Mouse (Mus musculus): ENCODE measurements around the gene Nkx1-2. TPM values are rescaled to one million over a fixed set of nuclear protein-coding genes. Genes with fewer than 3 reads are reported as not detected.

Gene Nkx1-2
- 0.05 and 0.07 TPM in 2 replicates for polyA plus RNA-seq (2015; fragmentation: Nextera tagmentation; extraction: Ambion mirVana)

DNA sequence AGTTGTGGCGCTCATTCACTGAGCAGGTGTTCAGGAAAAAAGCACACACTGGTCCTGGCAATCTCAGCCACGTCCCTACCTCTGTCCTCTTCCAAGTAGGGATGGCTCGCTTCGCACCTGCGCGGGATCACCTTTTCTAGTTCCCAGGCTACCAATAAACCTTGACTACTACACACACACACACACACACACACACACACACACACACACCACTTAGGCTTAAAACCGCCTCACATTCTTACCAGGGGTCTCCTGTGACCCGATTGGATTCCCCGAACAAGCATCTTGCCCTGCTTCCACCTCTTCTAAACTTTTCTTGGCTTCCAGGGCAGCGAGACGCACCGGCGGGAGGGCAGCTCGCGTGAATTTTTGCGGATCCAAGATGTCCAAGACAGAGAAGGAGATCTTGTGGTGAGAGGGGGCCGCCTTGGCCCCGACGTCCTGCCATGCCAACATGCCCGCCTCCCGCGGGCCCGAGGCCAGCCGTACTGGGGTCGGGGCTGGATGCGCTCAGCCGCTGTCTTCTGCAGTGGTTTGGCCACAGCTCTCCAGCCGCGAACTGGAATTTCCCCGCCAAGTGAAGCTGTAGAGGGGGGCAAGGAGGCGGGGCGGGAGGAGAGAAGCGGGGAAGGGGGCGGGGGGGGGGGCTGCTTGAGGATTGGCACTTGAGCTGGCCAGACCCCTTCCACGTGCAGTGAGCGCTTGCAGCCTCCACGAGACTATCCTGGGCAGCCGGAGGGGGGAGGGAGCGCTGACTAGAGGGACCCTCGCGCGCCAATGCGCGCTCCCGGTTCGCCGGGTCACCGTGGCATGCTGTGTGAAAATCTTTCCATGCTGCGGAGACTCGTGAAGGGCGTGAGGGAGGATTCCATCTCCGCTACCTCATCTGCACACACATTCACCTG lies at the start of gene Nkx1-2:
TSS of gene Nkx1-2 (minus strand) at position 567 of the 905 bp plus-strand sequence.
- 0 out of 2 replicates have a peak within 1 kb of the TSS, but pooled peaks have one; percentile 4 for H3K9ac ChIP-seq (ENCODE audit: low read depth, low read length)
- no peak for ATAC-seq (replicated peaks; ENCODE audit: low FRiP score, low read depth)

DNA sequence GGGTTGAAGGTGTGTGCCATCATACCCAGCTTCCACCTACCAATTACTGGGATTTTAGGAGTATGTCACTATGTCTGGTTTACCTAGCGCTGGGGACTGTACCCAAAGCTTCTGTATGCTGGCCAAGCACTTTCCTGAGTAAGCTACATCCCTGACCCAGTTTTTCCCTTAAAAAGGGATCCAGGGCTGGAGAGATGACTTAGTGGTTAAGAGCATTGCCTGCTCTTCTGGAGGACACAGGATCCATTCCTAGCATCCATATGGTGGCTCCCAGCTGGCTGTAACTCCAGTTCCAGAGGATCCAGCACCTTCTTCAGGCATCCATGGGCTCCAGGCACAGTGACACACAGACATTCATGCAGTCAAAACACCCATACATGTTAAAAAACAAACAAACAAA lies 47.1 kb upstream of the Nkx1-2 start:
- DNase-seq (ENCODE audit: low spot score) = no peak
- Histone ChIP-seq H3K4me1 (replicated peaks; ENCODE audit: insufficient read depth, low read length) (no peaks in the 10 kb centered on the region), H3K9me3 (replicated peaks; ENCODE audit: low read length) (no peaks in the 10 kb centered on the region), H3K36me3 (ENCODE audit: insufficient read depth, low read length) (no peaks in the 10 kb centered on the region), H3K9ac (ENCODE audit: low read depth, low read length) (no peak overlapping the region), H3K27me3 (ENCODE audit: insufficient read depth, low read length) (no peaks in the 10 kb centered on the region), H3K4me3 (replicated peaks; ENCODE audit: low read depth, low read length) (no peak overlapping the region), H3K27ac (no peak overlapping the region), H3K4me2 (ENCODE audit: low read length) (no peak overlapping the region)
- ATAC-seq (replicated peaks; ENCODE audit: low FRiP score, low read depth) = no peak
- TF ChIP-seq CTCF (IDR thresholded peaks at IDR 0.05; ENCODE audit: low read depth) = no peak
- 95% methylated on average over 1 of the region's 1 CpGs for WGBS

More for the DNA sequence above, at the start of gene Nkx1-2:
- TF ChIP-seq CTCF (IDR thresholded peaks at IDR 0.05; ENCODE audit: low read depth) = no peak
- under 1% methylated on average over 48 of the region's 52 CpGs for WGBS
- peaks cover 70% of the 10 kb centered on the region for H3K27me3 ChIP-seq (ENCODE audit: insufficient read depth, low read length)
- H3K4me2 ChIP-seq (ENCODE audit: low read length) = peak within 1 kb of the TSS; percentile 61
- H3K9me3 ChIP-seq (replicated peaks; ENCODE audit: low read length) = no peaks in the 10 kb centered on the region
- no peak for DNase-seq (ENCODE audit: low spot score)
- H3K36me3 ChIP-seq (ENCODE audit: insufficient read depth, low read length) = no peaks in the 10 kb centered on the region
- H3K27ac ChIP-seq = no peak within 1 kb of the TSS
- peak within 1 kb of the TSS; percentile 32 for H3K4me3 ChIP-seq (replicated peaks; ENCODE audit: low read depth, low read length)
- H3K4me1 ChIP-seq (replicated peaks; ENCODE audit: insufficient read depth, low read length) = peaks cover 12% of the 10 kb centered on the region; the same call in 1 of the 2 replicates

DNA sequence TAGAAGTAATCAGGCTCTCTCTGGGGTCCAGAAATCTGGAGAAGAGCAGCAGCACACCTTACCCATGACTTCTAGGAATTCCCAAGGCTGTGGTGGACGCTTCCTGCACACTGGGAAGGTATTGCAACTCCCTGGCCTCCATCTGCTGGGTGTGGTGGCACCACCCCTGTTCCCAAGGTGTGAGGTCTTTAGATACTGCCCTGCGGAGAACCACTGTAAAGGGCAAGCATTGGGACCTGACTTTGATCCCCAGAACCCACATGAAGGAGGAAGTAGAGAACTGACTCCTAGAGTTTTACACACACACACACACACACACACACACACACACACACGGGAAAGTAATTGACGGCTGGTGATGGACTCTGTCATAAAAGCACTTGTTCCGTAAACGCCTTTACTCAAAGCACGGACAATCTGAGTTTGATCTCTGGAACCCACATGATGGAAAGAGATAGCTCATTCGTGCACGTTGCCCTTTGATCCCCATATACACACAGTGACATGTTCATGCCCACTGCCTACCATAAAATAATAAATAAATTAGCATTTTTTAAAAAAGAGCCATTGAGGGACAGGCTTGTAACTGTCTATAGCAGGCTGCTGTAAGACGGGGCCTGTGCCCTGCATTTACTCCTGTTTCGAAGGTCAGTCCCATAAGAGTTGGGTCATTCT lies 45.3 kb upstream of the Nkx1-2 start:
- 64% methylated on average over 11 of the region's 11 CpGs for WGBS
- no peak overlapping the region for H3K27ac ChIP-seq
- no peak for TF ChIP-seq CTCF (IDR thresholded peaks at IDR 0.05; ENCODE audit: low read depth)
- DNase-seq (ENCODE audit: low spot score) (no peak), ATAC-seq (replicated peaks; ENCODE audit: low FRiP score, low read depth) (no peak)
- H3K4me1 ChIP-seq (replicated peaks; ENCODE audit: insufficient read depth, low read length) = 0 out of 2 replicates have a peak, but pooled peaks cover 3% of the 10 kb centered on the region
- no peak overlapping the region for H3K9ac ChIP-seq (ENCODE audit: low read depth, low read length)
- no peak overlapping the region for H3K4me2 ChIP-seq (ENCODE audit: low read length)
- H3K9me3 ChIP-seq (replicated peaks; ENCODE audit: low read length) = no peaks in the 10 kb centered on the region
- H3K27me3 ChIP-seq (ENCODE audit: insufficient read depth, low read length) = no peaks in the 10 kb centered on the region
- H3K4me3 ChIP-seq (replicated peaks; ENCODE audit: low read depth, low read length) = no peak overlapping the region
- no peaks in the 10 kb centered on the region for H3K36me3 ChIP-seq (ENCODE audit: insufficient read depth, low read length)

DNA sequence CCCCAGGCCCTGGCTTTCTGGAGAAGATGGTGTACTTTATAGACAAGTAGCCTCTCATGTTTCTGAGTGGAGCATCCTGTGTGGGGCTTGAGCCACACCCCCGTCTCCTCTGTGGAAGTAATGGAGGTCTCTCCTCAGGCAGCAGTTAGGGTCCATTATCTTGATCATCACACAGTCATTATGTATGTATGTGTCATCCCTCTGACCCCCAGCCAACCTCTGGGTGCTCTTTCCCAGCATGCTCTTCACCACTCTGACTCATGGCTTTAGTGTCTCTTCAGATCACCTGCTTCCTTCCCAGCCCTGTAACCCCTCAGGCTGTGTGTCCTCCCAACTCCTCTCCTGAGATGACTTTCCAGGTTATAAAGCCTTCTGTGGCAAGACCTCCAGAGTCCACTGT lies 42.2 kb upstream of the Nkx1-2 start:
- H3K4me1 ChIP-seq (replicated peaks; ENCODE audit: insufficient read depth, low read length) = 0 out of 2 replicates have a peak, but pooled peaks cover 3% of the 10 kb centered on the region
- 81% methylated on average over 1 of the region's 1 CpGs for WGBS
- ATAC-seq (replicated peaks; ENCODE audit: low FRiP score, low read depth) (no peak), DNase-seq (ENCODE audit: low spot score) (no peak)
- H3K4me3 ChIP-seq (replicated peaks; ENCODE audit: low read depth, low read length) = no peak overlapping the region
- H3K4me2 ChIP-seq (ENCODE audit: low read length) = no peak overlapping the region
- TF ChIP-seq CTCF (IDR thresholded peaks at IDR 0.05; ENCODE audit: low read depth) = no peak
- no peaks in the 10 kb centered on the region for H3K36me3 ChIP-seq (ENCODE audit: insufficient read depth, low read length)
- no peaks in the 10 kb centered on the region for H3K9me3 ChIP-seq (replicated peaks; ENCODE audit: low read length)
- H3K27me3 ChIP-seq (ENCODE audit: insufficient read depth, low read length) = no peaks in the 10 kb centered on the region
- H3K27ac ChIP-seq = no peak overlapping the region
- no peak overlapping the region for H3K9ac ChIP-seq (ENCODE audit: low read depth, low read length)

DNA sequence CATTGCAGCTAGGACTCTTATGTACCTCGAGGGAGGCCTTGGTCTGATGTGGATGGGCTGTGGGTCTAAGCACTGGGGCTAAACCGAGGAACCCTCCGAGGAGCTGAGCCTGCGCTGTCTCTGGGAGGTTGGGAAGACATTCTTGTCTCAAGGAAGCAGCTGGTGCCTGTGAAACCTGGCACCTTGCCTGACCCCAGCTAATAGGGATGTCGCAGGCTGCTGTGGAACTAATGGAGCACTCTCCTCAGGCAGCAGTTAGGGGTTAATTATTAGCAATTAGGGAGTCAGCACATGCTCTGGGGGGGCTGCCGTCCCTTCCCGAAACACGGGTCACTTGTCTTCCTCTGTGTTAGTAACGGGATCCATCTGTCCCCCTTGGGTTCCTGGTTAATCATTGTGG lies 41.5 kb upstream of the Nkx1-2 start:
- no peaks in the 10 kb centered on the region for H3K27me3 ChIP-seq (ENCODE audit: insufficient read depth, low read length)
- no peaks in the 10 kb centered on the region for H3K36me3 ChIP-seq (ENCODE audit: insufficient read depth, low read length)
- no peak overlapping the region for H3K4me3 ChIP-seq (replicated peaks; ENCODE audit: low read depth, low read length)
- 13% methylated on average over 9 of the region's 9 CpGs for whole genome bisulfite sequencing
- no peaks in the 10 kb centered on the region for H3K9me3 ChIP-seq (replicated peaks; ENCODE audit: low read length)
- TF ChIP-seq CTCF (IDR thresholded peaks at IDR 0.05; ENCODE audit: low read depth) = no peak
- DNase-seq (ENCODE audit: low spot score) = peak; percentile 38
- H3K4me2 ChIP-seq (ENCODE audit: low read length) = no peak overlapping the region
- ATAC-seq (replicated peaks; ENCODE audit: low FRiP score, low read depth) = peak; percentile 50
- no peak overlapping the region for H3K9ac ChIP-seq (ENCODE audit: low read depth, low read length)
- H3K27ac ChIP-seq = no peak overlapping the region
- 0 out of 2 replicates have a peak, but pooled peaks cover 3% of the 10 kb centered on the region for H3K4me1 ChIP-seq (replicated peaks; ENCODE audit: insufficient read depth, low read length)

DNA sequence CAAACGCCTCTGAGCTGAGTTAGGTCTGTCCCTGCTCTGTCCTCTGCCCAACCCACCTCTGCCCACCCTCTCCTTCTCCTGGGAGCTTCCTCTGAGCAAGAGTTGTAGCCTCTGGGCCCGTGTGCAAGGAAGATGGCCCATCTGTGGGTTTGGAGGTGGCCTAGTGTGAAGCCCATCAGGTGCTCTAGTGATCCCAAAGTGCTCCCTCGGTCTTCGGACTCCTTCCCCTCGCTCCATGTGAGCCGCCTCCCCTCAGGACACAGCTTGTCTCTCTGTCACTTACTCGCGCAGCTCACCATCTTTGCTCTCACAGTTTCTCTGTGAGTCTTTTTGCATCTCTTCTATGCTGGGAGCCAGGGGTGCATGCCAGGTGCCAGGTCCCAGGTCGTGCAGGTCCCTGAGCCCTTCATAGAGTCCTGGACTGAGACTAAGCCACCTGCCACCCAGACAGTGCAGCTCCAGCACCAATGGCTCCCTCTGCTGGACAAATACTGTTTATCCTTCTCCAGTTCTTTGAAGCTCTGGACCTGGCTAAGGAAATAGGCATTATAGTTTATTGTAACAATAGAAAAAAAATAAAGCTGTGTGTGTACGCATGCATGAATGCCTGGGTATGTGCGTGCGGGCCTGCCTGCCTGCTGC lies 39.1 kb upstream of the Nkx1-2 start:
- H3K9ac ChIP-seq (ENCODE audit: low read depth, low read length) = no peak overlapping the region
- H3K36me3 ChIP-seq (ENCODE audit: insufficient read depth, low read length) = no peaks in the 10 kb centered on the region
- no peaks in the 10 kb centered on the region for H3K9me3 ChIP-seq (replicated peaks; ENCODE audit: low read length)
- peak; percentile 41; the same call in 1 of the 2 replicates for ATAC-seq (replicated peaks; ENCODE audit: low FRiP score, low read depth)
- peak; percentile 84 for DNase-seq (ENCODE audit: low spot score)
- H3K4me1 ChIP-seq (replicated peaks; ENCODE audit: insufficient read depth, low read length) = 0 out of 2 replicates have a peak, but pooled peaks cover 3% of the 10 kb centered on the region
- H3K4me3 ChIP-seq (replicated peaks; ENCODE audit: low read depth, low read length) = no peak overlapping the region
- 61% methylated on average over 12 of the region's 12 CpGs for WGBS
- peak; percentile 87 for TF ChIP-seq CTCF (IDR thresholded peaks at IDR 0.05; ENCODE audit: low read depth)
- no peaks in the 10 kb centered on the region for H3K27me3 ChIP-seq (ENCODE audit: insufficient read depth, low read length)
- no peak overlapping the region for H3K4me2 ChIP-seq (ENCODE audit: low read length)
- H3K27ac ChIP-seq = no peak overlapping the region

All from kidney, postnatal 0 days (tissue).